Mouse (Mus musculus) left cerebral cortex, postnatal 10 days (tissue): ENCODE measurements around the gene Olfml1. TPM values are rescaled to one million over a fixed set of nuclear protein-coding genes. Genes with fewer than 3 reads are reported as not detected.
A peak's percentile ranks its signal among the peaks of the same experiment; 100 is the strongest.

Source experiments
- DNase-seq, 2 experiments: peaks; one replicate each; pipeline ENCODE4 v3.0.0; 2021 to 2022; ENCODE audit warnings: low spot score in 2 of 2, mixed read lengths in 1 of 2; ENCODE audit errors: extremely low spot score in 1 of 2
- intact Hi-C: fragments of 180-260 bp; cut with DNase I; formaldehyde crosslinking; loops from one replicate; pipeline ENCODE4 v1.15.1; 2025
- total RNA-seq, 2 experiments: library from RNA; stranded (reverse); gene quantifications; 2 replicates each; pipeline ENCODE4 v1.2.3; 2021

The Olfml1 gene
- total RNA-seq, 2 experiments from 2014 or later, result 5.5 to 5.6 TPM

GRCm38 (mm10) chr7:107592641-107593040, 25.4 kb downstream of the Olfml1 start:
- DNase-seq, result no peak
- intact Hi-C loops, result no loop called here

- DNase-seq, result no peak
Measured at GRCm38 (mm10) chr7:107593904-107594303, 26.7 kb downstream of the Olfml1 start.

GRCm38 (mm10) chr7:107594325-107594856, 27.1 kb downstream of the Olfml1 start:
- DNase-seq, result peak; percentile 25 to 54
- intact Hi-C loops, result no loop called here

More at GRCm38 (mm10) chr7:107593904-107594303, 26.7 kb downstream of the Olfml1 start:
- intact Hi-C loops, result no loop called here

GRCm38 (mm10) chr7:107594857-107595402, 27.7 kb downstream of the Olfml1 start, which contains the start of gene Ppfibp2:
Gene Ppfibp2 (plus strand): TSS chr7:107595207.
- DNase-seq, result peak; percentile 35 to 92
- intact Hi-C loops, result no loop called here

- DNase-seq, result no peak
- intact Hi-C loops, result no loop called here
Measured at GRCm38 (mm10) chr7:107595426-107595825, 28.2 kb downstream of the Olfml1 start.

GRCm38 (mm10) chr7:107596753-107597152, 29.5 kb downstream of the Olfml1 start:
- DNase-seq, result no peak
- intact Hi-C loops, result no loop called here

- intact Hi-C loops, result no loop called here
- no peak for DNase-seq
Measured at GRCm38 (mm10) chr7:107597956-107598355, 30.7 kb downstream of the Olfml1 start.

- no peak for DNase-seq
- intact Hi-C loops, result no loop called here
Measured at GRCm38 (mm10) chr7:107600651-107601050, 33.4 kb downstream of the Olfml1 start.

GRCm38 (mm10) chr7:107602505-107602904, 35.3 kb downstream of the Olfml1 start:
- intact Hi-C loops, result no loop called here
- DNase-seq, result no peak

GRCm38 (mm10) chr7:107602913-107603312, 35.7 kb downstream of the Olfml1 start:
- intact Hi-C loops, result no loop called here
- DNase-seq, result no peak

GRCm38 (mm10) chr7:107607766-107608165, 40.5 kb downstream of the Olfml1 start:
- DNase-seq, result no peak
- intact Hi-C loops, result no loop called here

GRCm38 (mm10) chr7:107609622-107610255, 42.5 kb downstream of the Olfml1 start:
- intact Hi-C loops, result no loop called here
- DNase-seq, result no peak

GRCm38 (mm10) chr7:107610880-107611279, 43.6 kb downstream of the Olfml1 start:
- no peak for DNase-seq
- intact Hi-C loops, result no loop called here

- DNase-seq, result no peak
- intact Hi-C loops, result no loop called here
Measured at GRCm38 (mm10) chr7:107618028-107618992, 51.1 kb downstream of the Olfml1 start.

GRCm38 (mm10) chr7:107619225-107619624, 52.0 kb downstream of the Olfml1 start:
- DNase-seq, result no peak
- intact Hi-C loops, result no loop called here

GRCm38 (mm10) chr7:107620137-107620536, 52.9 kb downstream of the Olfml1 start:
- intact Hi-C loops, result no loop called here
- DNase-seq, result no peak

- intact Hi-C loops, result no loop called here
- no peak for DNase-seq
Measured at GRCm38 (mm10) chr7:107624432-107624831, 57.2 kb downstream of the Olfml1 start.

- DNase-seq, result no peak
- intact Hi-C loops, result no loop called here
Measured at GRCm38 (mm10) chr7:107625061-107625460, 57.8 kb downstream of the Olfml1 start, which contains the start of gene 5330417H12Rik. Gene 5330417H12Rik (minus strand): TSS chr7:107625161.

GRCm38 (mm10) chr7:107625781-107626180, 58.5 kb downstream of the Olfml1 start:
- intact Hi-C loops, result no loop called here
- no peak for DNase-seq
